Mouse (Mus musculus) embryo, embryonic 11.5 days (tissue): ENCODE measurements around the gene Trpv2.

Experiments used
- DNase-seq: peaks from one replicate; pipeline ENCODE4 v3.0.0-alpha.2; 2012; ENCODE audit warnings: low read depth, low spot score

The Trpv2 gene

GRCm38 (mm10) chr11:62629352-62630224 lies 55.3 kb downstream of the Trpv2 start:
- DNase-seq = no peak

- no peak for DNase-seq
Measured at GRCm38 (mm10) chr11:62630225-62630821, 56.0 kb downstream of the Trpv2 start.

- no peak for DNase-seq
Measured at GRCm38 (mm10) chr11:62631138-62631537, 56.9 kb downstream of the Trpv2 start.

- no peak for DNase-seq
Measured at GRCm38 (mm10) chr11:62635406-62635805, 61.1 kb downstream of the Trpv2 start.

GRCm38 (mm10) chr11:62636105-62636839 lies 62.0 kb downstream of the Trpv2 start:
- DNase-seq = no peak

- no peak for DNase-seq
Measured at GRCm38 (mm10) chr11:62636840-62637221, 62.5 kb downstream of the Trpv2 start.

GRCm38 (mm10) chr11:62637401-62637800 lies 63.1 kb downstream of the Trpv2 start:
- DNase-seq = no peak

- DNase-seq = no peak
Measured at GRCm38 (mm10) chr11:62637806-62638205, 63.5 kb downstream of the Trpv2 start.

- no peak for DNase-seq
Measured at GRCm38 (mm10) chr11:62638402-62638801, 64.1 kb downstream of the Trpv2 start.

- DNase-seq = no peak
Measured at GRCm38 (mm10) chr11:62640378-62640777, 66.1 kb downstream of the Trpv2 start.

GRCm38 (mm10) chr11:62642023-62642844 lies 67.9 kb downstream of the Trpv2 start:
- no peak for DNase-seq

GRCm38 (mm10) chr11:62643011-62643631 lies 68.8 kb downstream of the Trpv2 start:
- no peak for DNase-seq

GRCm38 (mm10) chr11:62643681-62644363 lies 69.5 kb downstream of the Trpv2 start:
- DNase-seq = no peak

- no peak for DNase-seq
Measured at GRCm38 (mm10) chr11:62644602-62645336, 70.5 kb downstream of the Trpv2 start.

- DNase-seq = no peak
Measured at GRCm38 (mm10) chr11:62645337-62645675, 71.0 kb downstream of the Trpv2 start.

- no peak for DNase-seq
Measured at GRCm38 (mm10) chr11:62645732-62646494, 71.6 kb downstream of the Trpv2 start.

GRCm38 (mm10) chr11:62646495-62646843 lies 72.2 kb downstream of the Trpv2 start:
- DNase-seq = no peak

- DNase-seq = no peak
Measured at GRCm38 (mm10) chr11:62646958-62647515, 72.8 kb downstream of the Trpv2 start.
